Mouse (Mus musculus) liver, postnatal 0 days (tissue): Measurements from ENCODE around the gene Mrpl17. TPM values are rescaled to one million over a fixed set of nuclear protein-coding genes. Genes with fewer than 3 reads are reported as not detected.
A peak's percentile ranks its signal among the peaks of the same experiment; 100 is the strongest.

Experiments used
- ATAC-seq: fragments of 200-750 bp; cut with Nextera tagmentation; 2 replicates; pipeline ENCODE4 v1.8.0; 2017; ENCODE audit warnings: mild to moderate bottlenecking, moderate library complexity
- DNase-seq: peaks from one replicate; pipeline ENCODE4 v3.0.0-alpha.2; 2016
- H3K27ac ChIP-seq: fragments of 300-500 bp; sonication (generic); 2 replicates; pipeline ENCODE4 v1.5.1; 2014; ENCODE audit warnings: antibody characterized with exemption, moderate library complexity, mild to moderate bottlenecking, low read depth
- H3K27me3 ChIP-seq: fragments of 300-500 bp; sonication (generic); 2 replicates; pipeline ENCODE4 v1.6.1; 2014; ENCODE audit warnings: low read length, control low read depth, mixed read lengths; ENCODE audit not compliant: insufficient read depth
- H3K36me3 ChIP-seq: fragments of 300-500 bp; sonication (generic); replicated peaks from 2 replicates; pipeline ENCODE4 v1.6.1; 2014; ENCODE audit warnings: mild to moderate bottlenecking, control low read depth, low read length, moderate library complexity, mixed read lengths; ENCODE audit not compliant: insufficient read depth
- H3K4me1 ChIP-seq: fragments of 300-500 bp; sonication (generic); 2 replicates; pipeline ENCODE4 v1.6.1; 2014; ENCODE audit warnings: antibody characterized with exemption, mild to moderate bottlenecking, control low read depth; ENCODE audit not compliant: insufficient read depth
- H3K4me2 ChIP-seq: fragments of 300-500 bp; sonication (generic); 2 replicates; pipeline ENCODE4 v1.6.1; 2014; ENCODE audit warnings: low read depth, mild to moderate bottlenecking, low read length, moderate library complexity, mixed read lengths
- H3K4me3 ChIP-seq: fragments of 300-500 bp; sonication (generic); 2 replicates; pipeline ENCODE4 v1.5.1; 2014; ENCODE audit warnings: low read depth, low read length
- H3K9ac ChIP-seq: fragments of 300-500 bp; sonication (generic); replicated peaks from 2 replicates; pipeline ENCODE4 v1.6.1; 2014; ENCODE audit warnings: mild to moderate bottlenecking, moderate library complexity
- H3K9me3 ChIP-seq: fragments of 300-500 bp; sonication (generic); 2 replicates; pipeline ENCODE4 v1.6.1; 2016; ENCODE audit warnings: mild to moderate bottlenecking, control low read depth, low read length, mixed read lengths
- CTCF ChIP-seq: sonication (generic); IDR thresholded peaks from 2 replicates; pipeline ENCODE4 v1.5.1; 2016; ENCODE audit warnings: antibody characterized with exemption, low read depth
- EP300 ChIP-seq: IDR thresholded peaks from 2 replicates; pipeline ENCODE4 v1.6.1; 2016; ENCODE audit warnings: antibody characterized with exemption, low read depth, mild to moderate bottlenecking
- WGBS: fragments of 180-500 bp; shearing (Covaris S2); extraction: QIAGEN DNeasy Blood & Tissue Kit; methylation state at CpG from one replicate; pipeline ENCODE4 v1.1.7; 2014; ENCODE audit not compliant: insufficient replicate concordance; 5-methylcytosine and 5-hydroxymethylcytosine counted together
- polyA plus RNA-seq: library from polyadenylated mRNA; unstranded; fragments of >200 nt; fragmentation: Nextera tagmentation; extraction: Ambion mirVana; gene quantifications from 2 replicates; pipeline ENCODE4 v1.2.1, GENCODE M21; 2015

The Mrpl17 gene
- polyA plus RNA-seq, 1 experiment from 2014 or later, result 416 TPM

DNA sequence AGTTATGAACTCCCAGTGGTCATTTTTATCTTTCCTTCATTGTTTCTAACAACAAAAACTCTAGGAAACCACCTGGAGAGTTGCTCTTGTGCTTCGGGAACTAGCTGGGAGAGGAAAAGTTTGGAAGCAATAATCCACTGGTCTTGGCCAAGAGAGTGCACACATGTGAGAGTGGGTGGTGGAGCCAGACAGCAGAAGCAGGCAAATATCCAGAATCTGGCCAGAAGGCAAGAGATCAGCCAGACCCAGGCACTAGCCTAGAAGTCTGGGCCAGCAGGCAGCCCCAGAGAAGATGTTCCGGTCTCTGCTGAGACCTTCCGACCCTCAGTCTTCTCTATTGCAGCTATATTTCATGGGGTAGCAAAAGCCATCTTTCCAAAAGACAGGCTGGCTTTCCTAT, 40.9 kb downstream of the Mrpl17 start:
- DNase-seq, result no peak
- H3K9me3 ChIP-seq, result no peaks in the 10 kb centered on the region
- no peak overlapping the region for H3K9ac ChIP-seq
- no peak overlapping the region for H3K27ac ChIP-seq
- TF ChIP-seq CTCF (no peak), EP300 (no peak)
- H3K4me1 ChIP-seq, result peaks cover 11% of the 10 kb centered on the region
- no peaks in the 10 kb centered on the region for H3K36me3 ChIP-seq
- WGBS, result 63% methylated on average over 3 of the region's 3 CpGs
- no peaks in the 10 kb centered on the region for H3K27me3 ChIP-seq
- H3K4me2 ChIP-seq, result no peak overlapping the region
- no peak overlapping the region for H3K4me3 ChIP-seq
- peak; percentile 22; the same call in 1 of the 2 replicates for ATAC-seq

GRCm38 (mm10) chr7:105767729-105768165, 43.2 kb downstream of the Mrpl17 start:
- Histone ChIP-seq H3K4me2 (no peak overlapping the region), H3K9me3 (no peaks in the 10 kb centered on the region), H3K4me1 (peaks cover 11% of the 10 kb centered on the region), H3K4me3 (no peak overlapping the region), H3K27me3 (peaks cover under 1% of the 10 kb centered on the region; the same call in 1 of the 2 replicates), H3K9ac (no peak overlapping the region), H3K27ac (peak overlapping the region; percentile 26; the same call in 1 of the 2 replicates), H3K36me3 (no peaks in the 10 kb centered on the region)
- 33% methylated on average over 6 of the region's 6 CpGs for WGBS
- ATAC-seq, result peak; percentile 28; the same call in 1 of the 2 replicates
- no peak for DNase-seq
- TF ChIP-seq EP300 (no peak), CTCF (no peak)

- H3K27me3 ChIP-seq, result peaks cover 11% of the 10 kb centered on the region
- H3K4me1 ChIP-seq, result peaks cover 2% of the 10 kb centered on the region; the same call in 1 of the 2 replicates
- H3K36me3 ChIP-seq, result no peaks in the 10 kb centered on the region
- 76% methylated on average over 11 of the region's 11 CpGs for WGBS
- no peak overlapping the region for H3K4me2 ChIP-seq
- no peak overlapping the region for H3K4me3 ChIP-seq
- no peak for TF ChIP-seq EP300
- no peak for TF ChIP-seq CTCF
- ATAC-seq (no peak), DNase-seq (no peak)
- no peak overlapping the region for H3K27ac ChIP-seq
- H3K9ac ChIP-seq, result no peak overlapping the region
- no peaks in the 10 kb centered on the region for H3K9me3 ChIP-seq
Observed at GRCm38 (mm10) chr7:105764331-105764730, 46.6 kb downstream of the Mrpl17 start.

- 32% methylated on average over 55 of the region's 55 CpGs for WGBS
- TF ChIP-seq EP300 (no peak), CTCF (no peak)
- DNase-seq, result no peak
- Histone ChIP-seq H3K9ac (peak overlapping the region; percentile 26), H3K9me3 (no peaks in the 10 kb centered on the region), H3K27me3 (peaks cover 11% of the 10 kb centered on the region), H3K27ac (no peak overlapping the region), H3K4me1 (peaks cover 5% of the 10 kb centered on the region; the same call in 1 of the 2 replicates), H3K4me3 (peak overlapping the region; percentile 46), H3K36me3 (no peaks in the 10 kb centered on the region; the same call in 1 of the 2 replicates), H3K4me2 (peak overlapping the region; percentile 69)
- ATAC-seq, result peak; percentile 55
Observed at GRCm38 (mm10) chr7:105762517-105763270, 48.2 kb downstream of the Mrpl17 start.

DNA sequence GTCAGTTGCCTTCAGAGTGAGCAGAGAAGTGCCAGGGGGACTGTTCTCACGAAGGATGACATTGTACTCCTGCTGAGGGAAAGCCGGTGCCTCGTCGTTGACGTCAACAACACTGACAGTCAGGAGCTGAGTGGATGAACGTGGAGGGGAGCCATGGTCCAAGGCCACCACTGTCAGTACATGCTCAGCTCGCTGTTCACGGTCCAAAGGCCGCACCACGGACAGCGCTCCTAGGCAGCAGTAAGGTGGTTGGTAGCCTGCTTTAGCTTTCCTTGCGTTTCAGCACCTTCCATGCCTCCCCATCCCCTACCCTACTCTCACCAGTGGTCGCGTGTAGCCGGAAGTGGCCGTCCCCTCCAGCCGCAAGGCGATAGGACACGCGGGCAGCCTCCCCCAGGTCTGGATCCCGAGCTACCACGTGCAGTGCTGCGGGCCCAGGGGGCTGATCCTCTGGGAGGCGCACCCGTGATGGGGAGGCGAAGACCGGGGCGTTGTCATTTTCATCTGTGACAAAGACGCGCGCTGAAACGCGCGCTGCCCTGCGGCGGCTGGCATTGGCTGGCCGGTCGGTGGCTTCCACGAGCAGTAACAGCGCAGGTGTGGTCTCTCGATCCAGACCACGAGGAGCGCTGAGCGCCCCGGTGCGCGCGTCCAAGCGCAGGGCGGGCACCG, 49.0 kb downstream of the Mrpl17 start:
- Histone ChIP-seq H3K9ac (peak overlapping the region; percentile 26), H3K27me3 (peaks cover 11% of the 10 kb centered on the region), H3K27ac (no peak overlapping the region), H3K4me1 (peaks cover 11% of the 10 kb centered on the region), H3K9me3 (no peaks in the 10 kb centered on the region), H3K4me3 (peak overlapping the region; percentile 46), H3K36me3 (no peaks in the 10 kb centered on the region; the same call in 1 of the 2 replicates), H3K4me2 (peak overlapping the region; percentile 69)
- TF ChIP-seq EP300, result no peak
- no peak for TF ChIP-seq CTCF
- 18% methylated on average over 48 of the region's 51 CpGs for WGBS
- ATAC-seq, result peak; percentile 85
- peak; percentile 57 for DNase-seq

- Histone ChIP-seq H3K27ac (no peak overlapping the region), H3K36me3 (peaks cover 15% of the 10 kb centered on the region), H3K27me3 (no peaks in the 10 kb centered on the region), H3K9me3 (no peaks in the 10 kb centered on the region), H3K4me1 (peaks cover 18% of the 10 kb centered on the region), H3K9ac (no peak overlapping the region), H3K4me2 (no peak overlapping the region), H3K4me3 (no peak overlapping the region)
- DNase-seq (peak; percentile 12), ATAC-seq (no peak)
- no peak for TF ChIP-seq EP300
- TF ChIP-seq CTCF, result no peak
- 81% methylated on average over 8 of the region's 10 CpGs for WGBS
Observed at GRCm38 (mm10) chr7:105753281-105753680, 57.6 kb downstream of the Mrpl17 start.

Other genes starting within 250 kb of the Mrpl17 start
- gene Apbb1, start 229.4 kb downstream of the Mrpl17 start, polyA plus RNA-seq, result 0.92 and 0.94 TPM in 2 replicates
- 2,004 and 2,190 TPM in 2 replicates for gene Hpx, start 211.0 kb downstream of the Mrpl17 start, polyA plus RNA-seq
- gene Trim3, start 177.5 kb downstream of the Mrpl17 start, polyA plus RNA-seq, result 3.0 and 4.0 TPM in 2 replicates
- gene Timm10b, start 171.0 kb downstream of the Mrpl17 start, polyA plus RNA-seq, result 117 and 121 TPM in 2 replicates
- gene Arfip2, start 170.7 kb downstream of the Mrpl17 start, polyA plus RNA-seq, result 7.4 and 9.4 TPM in 2 replicates
- gene Gm45799, start 170.5 kb downstream of the Mrpl17 start, polyA plus RNA-seq, result 44.4 and 45.8 TPM in 2 replicates
- 0.19 and 0.22 TPM in 2 replicates for gene Dnhd1, start 160.3 kb downstream of the Mrpl17 start, polyA plus RNA-seq
- gene Ilk, start 74.5 kb downstream of the Mrpl17 start, polyA plus RNA-seq, result 95.1 and 103 TPM in 2 replicates
- 10.6 and 11.6 TPM in 2 replicates for gene Rrp8, start 73.7 kb downstream of the Mrpl17 start, polyA plus RNA-seq
- 104 and 110 TPM in 2 replicates for gene Taf10, start 66.7 kb downstream of the Mrpl17 start, polyA plus RNA-seq
- gene Tpp1, start 58.9 kb downstream of the Mrpl17 start, polyA plus RNA-seq, result 60.9 and 65.8 TPM in 2 replicates
- 0.45 and 0.58 TPM in 2 replicates for gene Dchs1, start 23.4 kb downstream of the Mrpl17 start, polyA plus RNA-seq
- 0.44 and 1.4 TPM in 2 replicates for gene Gm4070, start 142.9 kb upstream of the Mrpl17 start, polyA plus RNA-seq